Mouse (Mus musculus) liver, adult (tissue): ENCODE data around the gene Cntnap1.

Experiments
- GATA4 ChIP-seq: IDR thresholded peaks from 2 replicates; pipeline ENCODE4 v1.6.1; 2014; ENCODE audit warnings: mild to moderate bottlenecking, low read length; ENCODE audit not compliant: insufficient replicate concordance

The Cntnap1 gene

GRCm38 (mm10) chr11:101232010-101232839 is 61.9 kb downstream of the Cntnap1 start:
- TF ChIP-seq GATA4: peak; percentile 96; the same call in 1 of the 2 replicates

- no peak for TF ChIP-seq GATA4
These were observed 62.9 kb downstream of the Cntnap1 start for GRCm38 (mm10) chr11:101233240-101233639.

GRCm38 (mm10) chr11:101234124-101234523 is 63.8 kb downstream of the Cntnap1 start:
- no peak for TF ChIP-seq GATA4

GRCm38 (mm10) chr11:101235429-101235828 is 65.1 kb downstream of the Cntnap1 start:
- TF ChIP-seq GATA4: no peak

GRCm38 (mm10) chr11:101236782-101237181 is 66.5 kb downstream of the Cntnap1 start:
- TF ChIP-seq GATA4: no peak

- TF ChIP-seq GATA4: no peak
These were observed 67.8 kb downstream of the Cntnap1 start for GRCm38 (mm10) chr11:101238071-101238647.
